Mouse (Mus musculus) brain, embryonic 14.5 days (tissue): ENCODE measurements at regions not wholly inside any gene's neighbourhood (a gene's known extent, or its start where the extent isn't known, plus 50 kb on each side); places are given as distances from the start of the nearest gene placed in this dataset.

Experiments used
- DNase-seq: peaks from one replicate; pipeline ENCODE4 v3.0.0-alpha.2; 2011; ENCODE audit warnings: low read depth
- CTCF ChIP-seq: fragments of 200-500 bp; IDR thresholded peaks from 2 replicates; pipeline ENCODE4 v1.5.1; 2012; ENCODE audit warnings: inconsistent platforms, mild to moderate bottlenecking, moderate library complexity, borderline replicate concordance; ENCODE audit not compliant: insufficient read depth, insufficient read length; ENCODE audit errors: extremely low read depth
- POLR2A ChIP-seq: fragments of 200-500 bp; IDR thresholded peaks from 2 replicates; pipeline ENCODE4 v1.6.1; 2012; ENCODE audit warnings: mild to moderate bottlenecking, inconsistent platforms, borderline replicate concordance; ENCODE audit not compliant: poor library complexity, insufficient read depth, insufficient read length, severe bottlenecking; ENCODE audit errors: extremely low read depth

DNA sequence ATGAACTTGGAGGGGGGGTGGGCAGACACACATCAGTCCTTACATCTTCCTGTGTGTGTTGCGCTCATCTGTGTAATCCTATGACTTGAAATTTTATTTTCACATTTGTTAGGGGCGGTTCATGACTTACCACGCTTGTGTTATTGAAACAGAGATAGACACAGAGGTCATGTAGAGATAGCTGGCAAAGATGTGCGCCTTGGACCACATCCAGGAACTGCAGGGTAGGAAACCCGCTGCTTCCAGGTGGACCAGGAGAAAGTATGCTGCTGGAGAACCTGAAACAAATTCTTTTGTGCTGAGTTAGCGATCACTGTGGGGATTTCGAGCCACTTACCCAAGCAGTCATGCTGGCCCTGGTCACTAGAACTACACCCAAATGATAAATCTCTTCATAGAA lies 89.1 kb downstream of the Kcnj2 start:
- no peak for DNase-seq
- TF ChIP-seq POLR2A (no peak), CTCF (no peak)

DNA sequence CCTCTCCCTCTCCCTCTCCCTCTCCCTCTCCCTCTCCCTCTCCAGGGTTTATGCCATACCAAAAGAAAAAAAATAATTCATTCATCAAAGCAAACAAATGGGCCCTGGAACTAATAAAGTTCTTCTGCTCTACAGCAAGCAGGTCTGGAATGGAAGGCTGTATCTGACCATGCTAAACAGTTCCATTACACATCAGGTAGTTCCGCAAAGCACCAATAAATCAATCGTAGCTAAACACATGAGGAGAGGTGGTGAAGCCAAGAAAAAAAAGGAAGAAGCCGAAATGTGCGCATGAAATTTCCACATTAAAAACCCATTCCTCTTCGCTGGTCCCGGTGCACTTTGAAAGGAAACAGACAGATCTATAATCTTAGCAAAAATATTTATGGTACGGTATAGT lies 89.8 kb downstream of the Kcnj2 start:
- no peak for TF ChIP-seq POLR2A
- TF ChIP-seq CTCF, result no peak
- DNase-seq, result no peak

DNA sequence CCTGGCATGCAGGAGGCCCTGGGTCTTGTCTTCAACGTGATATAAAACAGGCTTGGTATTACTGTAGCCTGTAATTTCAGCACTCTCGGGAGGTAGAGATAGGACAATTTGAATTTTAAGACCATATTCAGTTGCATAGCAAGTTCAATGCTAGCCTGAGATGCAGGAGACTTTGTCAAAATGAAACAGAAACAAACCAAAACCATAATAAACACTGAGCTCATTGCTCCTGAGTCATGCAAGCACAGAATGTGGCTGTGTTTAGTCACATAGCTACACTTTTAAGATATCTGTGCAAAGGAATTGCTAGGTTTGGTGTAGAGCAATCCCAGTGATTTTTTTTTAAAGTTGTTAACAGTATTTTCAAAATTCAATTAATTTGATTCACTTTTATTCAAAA lies 93.3 kb downstream of the Kcnj2 start:
- no peak for DNase-seq
- TF ChIP-seq POLR2A (no peak), CTCF (no peak)

DNA sequence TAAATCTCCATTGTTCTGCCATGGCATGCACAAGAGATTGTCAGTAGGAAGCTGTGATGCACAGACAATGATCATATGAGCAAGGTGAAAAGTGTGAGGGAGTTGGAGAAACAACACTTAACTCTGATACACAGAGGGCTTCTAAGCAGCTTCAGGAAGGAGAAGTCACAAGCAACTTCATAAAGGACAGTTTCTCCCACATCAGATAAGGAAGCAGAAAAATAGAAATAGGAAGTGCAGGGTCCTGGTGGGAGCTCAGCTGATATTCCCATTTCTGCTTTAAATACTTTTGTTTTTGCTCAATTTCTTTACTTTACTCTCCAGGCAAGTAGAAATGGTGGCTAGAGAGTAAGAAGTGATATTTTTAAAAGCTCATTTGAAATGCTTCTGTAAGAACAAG lies 98.9 kb downstream of the Kcnj2 start:
- no peak for TF ChIP-seq CTCF
- TF ChIP-seq POLR2A, result no peak
- DNase-seq, result no peak

DNA sequence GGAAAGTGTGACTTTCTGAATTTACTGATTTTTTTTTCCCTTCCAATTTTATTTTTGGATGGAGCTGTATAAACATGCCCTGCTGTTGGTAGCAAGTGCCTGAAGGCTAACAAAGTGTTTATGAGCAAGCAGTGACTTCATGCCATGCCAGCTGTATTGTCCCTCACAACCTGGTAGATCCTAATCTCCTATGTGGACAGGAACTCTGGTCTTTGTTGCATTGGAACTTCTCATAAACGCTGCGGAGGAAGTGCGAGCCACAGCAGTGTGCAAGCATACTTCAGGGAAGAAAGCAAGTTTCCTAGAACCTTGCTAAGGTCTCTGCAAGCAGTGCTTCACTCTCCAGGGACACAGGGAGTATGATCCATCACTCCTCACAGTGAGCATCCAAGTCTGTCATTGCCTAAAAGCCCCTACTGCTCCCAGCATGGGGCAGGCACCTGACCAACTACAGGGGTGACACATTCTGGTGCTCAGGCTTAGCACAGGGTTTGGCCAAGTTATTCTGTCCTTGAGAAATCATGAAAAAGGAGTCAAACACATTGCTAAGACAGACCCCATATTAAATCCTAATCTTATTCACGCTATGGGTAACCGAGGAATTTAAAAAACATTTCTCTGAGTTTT lies 104.3 kb downstream of the Kcnj2 start:
- no peak for DNase-seq
- TF ChIP-seq CTCF (no peak), POLR2A (no peak)

DNA sequence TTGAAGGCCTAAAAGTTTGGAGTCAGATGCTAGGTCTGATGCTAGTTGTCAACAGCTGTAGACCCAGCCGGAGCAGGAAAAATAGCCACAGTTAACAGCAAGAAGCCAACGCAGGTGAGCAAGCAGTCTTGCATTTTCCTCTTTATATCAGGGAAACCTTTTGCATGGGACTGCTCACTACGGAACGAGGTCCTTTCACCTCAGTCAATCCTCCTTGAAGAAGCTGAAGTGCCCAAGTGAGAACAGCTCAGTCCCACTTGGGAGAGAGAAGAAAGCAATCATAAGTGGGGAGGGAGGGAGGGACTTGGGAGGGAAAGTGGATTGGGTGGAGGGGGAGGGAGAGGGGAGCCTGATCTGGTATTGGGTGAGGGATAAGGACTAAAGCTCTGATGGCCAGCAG lies 107.6 kb downstream of the Kcnj2 start:
- no peak for DNase-seq
- no peak for TF ChIP-seq POLR2A
- no peak for TF ChIP-seq CTCF

DNA sequence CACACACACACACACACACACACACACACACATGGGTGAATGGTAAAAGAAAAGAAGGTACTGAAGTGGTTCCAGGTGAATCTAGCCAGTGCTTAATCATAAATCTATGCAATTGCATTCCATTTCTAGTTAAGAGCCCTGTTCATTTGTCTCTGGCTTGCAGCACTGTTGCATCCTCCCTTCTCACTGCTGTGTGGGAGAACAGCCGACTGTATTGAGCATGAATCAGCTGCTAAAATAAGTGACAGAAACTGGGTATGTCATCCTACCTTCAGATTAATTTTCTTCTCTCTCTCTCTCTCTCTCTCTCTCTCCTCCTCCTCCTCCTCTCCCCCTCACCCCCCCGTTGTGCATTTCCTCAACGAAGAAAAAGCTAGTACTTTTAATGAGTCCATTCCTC lies 109.6 kb downstream of the Kcnj2 start:
- DNase-seq, result no peak
- TF ChIP-seq POLR2A (no peak), CTCF (no peak)

DNA sequence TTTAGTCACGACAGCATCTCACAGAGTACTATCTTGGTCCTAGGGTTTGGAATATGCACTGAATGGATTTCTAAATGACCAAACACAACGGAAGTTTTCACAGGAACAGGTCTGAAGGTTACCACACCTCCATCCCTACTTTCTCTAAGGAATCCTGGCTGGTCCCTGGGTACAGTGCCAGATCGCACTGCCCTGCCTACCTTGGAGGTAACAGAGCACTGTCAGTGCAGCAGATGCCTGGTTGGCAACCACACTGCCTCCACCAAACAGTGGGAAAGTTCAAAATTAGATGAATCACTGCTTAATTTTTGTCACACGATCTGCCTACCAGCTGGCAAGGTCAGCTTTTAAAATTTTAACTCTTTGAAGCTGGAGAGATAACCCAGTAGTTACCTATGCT lies 111.6 kb downstream of the Kcnj2 start:
- TF ChIP-seq CTCF (no peak), POLR2A (no peak)
- DNase-seq, result no peak

DNA sequence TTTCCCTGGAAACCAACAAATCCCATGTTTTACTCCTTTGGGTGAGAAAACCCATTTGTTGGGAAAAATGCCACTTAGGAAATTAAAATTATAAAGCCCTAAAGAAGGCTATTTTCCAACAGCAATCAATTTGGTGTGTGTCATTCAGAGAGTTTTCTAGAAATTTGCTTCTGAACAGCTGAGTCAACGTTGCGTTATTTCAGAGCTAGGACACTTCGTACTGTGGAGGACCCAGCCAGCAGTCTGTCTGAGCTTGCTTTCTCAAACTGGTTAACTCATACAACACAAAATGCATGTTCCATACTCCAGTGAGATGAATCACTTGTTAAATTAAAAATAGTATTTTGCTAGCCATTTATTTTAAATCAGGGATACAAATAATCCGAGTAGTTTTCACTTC lies 131.5 kb downstream of the Kcnj2 start:
- DNase-seq, result no peak
- TF ChIP-seq POLR2A (no peak), CTCF (no peak)

DNA sequence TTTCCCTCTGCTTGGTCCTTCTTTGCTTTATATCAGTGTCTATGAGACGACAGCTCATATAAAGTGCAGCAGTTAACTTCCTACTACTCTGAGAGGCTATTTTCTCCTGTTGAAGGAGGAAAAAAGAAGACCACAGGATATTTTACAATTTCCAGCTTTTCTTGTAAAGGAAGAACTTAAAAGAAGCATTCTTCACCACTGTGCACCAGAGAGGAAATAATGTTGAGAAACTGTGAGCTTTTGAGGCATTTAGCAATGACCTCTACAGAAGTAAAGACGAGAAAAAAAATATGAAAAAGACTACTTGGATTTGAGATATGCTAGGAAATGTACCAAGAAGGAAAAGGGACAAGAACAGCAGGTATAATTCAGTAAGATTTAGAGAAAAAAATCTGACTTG lies 134.5 kb downstream of the Kcnj2 start:
- TF ChIP-seq CTCF (no peak), POLR2A (no peak)
- DNase-seq, result no peak

DNA sequence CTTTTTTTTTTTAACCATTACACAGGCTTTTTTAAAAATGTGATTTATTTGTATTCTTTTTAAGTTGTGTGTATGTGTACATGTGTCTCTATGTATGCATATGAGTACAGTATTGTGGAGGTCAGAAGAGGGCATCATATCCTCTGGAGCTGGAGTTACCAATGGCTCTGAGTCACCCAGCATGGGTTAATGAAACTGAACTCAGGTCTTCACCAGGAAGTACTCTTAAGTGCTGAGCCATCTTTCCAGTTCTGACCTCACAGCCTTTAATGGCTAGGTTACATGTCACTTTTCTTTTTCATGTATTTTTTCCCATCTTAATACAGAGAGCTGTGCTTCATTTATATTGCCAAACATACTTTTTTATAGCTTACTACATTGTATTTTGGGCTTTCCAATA lies 136.8 kb downstream of the Kcnj2 start:
- TF ChIP-seq CTCF (no peak), POLR2A (no peak)
- DNase-seq, result no peak

DNA sequence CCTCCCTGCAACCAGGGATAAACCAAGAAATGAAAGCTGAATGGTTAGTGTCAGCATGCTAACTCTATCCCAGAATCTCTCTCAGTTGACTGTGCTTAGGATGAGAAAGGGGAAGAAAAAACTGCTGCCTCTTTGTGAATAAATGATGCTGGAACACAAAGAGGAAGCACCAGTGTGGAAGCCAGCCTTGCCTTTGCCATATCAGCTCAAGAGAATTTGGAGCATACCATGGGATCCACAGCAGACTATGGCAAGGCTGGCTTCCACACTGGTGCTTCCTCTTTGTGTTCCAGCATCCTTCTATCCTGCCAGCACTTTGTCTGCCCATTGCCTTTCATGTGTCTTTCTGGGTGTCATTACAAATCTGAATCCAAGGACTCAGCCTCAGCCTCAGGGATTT lies 144.6 kb downstream of the Kcnj2 start:
- TF ChIP-seq CTCF (no peak), POLR2A (no peak)
- DNase-seq, result no peak

DNA sequence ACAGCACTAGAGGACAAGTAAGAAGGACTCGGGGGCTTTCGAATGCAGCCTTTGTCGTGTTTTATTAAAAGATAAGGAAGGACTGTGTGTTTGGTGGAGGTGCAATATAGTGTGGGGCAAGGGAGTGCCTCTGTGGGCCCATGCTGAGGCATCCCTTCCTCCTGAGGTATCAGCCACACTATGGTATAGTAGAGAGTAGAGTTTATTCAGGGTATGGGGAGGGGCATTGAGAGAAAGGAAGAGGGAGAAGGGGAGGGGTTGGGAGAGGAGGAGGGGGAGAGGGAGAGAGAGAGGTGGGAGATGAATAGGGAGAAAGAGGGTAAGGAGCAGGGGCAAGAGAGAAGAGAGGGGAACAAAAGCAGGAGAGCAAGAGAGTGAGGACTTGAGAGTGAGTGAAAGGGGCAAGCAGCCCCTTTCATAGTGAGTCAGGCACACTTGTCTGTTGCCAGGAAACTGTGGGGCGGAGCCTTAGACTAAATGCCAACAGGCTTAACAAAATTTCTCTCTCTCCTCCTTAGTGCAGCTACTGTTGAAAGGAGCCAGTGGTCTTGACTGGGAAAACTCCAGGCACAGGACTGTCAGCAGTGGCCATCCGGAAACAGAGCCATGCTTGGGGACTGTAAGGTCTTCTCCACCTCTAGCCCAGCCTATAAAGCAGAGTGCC lies 146.2 kb downstream of the Kcnj2 start:
- TF ChIP-seq POLR2A (no peak), CTCF (no peak)
- DNase-seq, result peak; percentile 92

DNA sequence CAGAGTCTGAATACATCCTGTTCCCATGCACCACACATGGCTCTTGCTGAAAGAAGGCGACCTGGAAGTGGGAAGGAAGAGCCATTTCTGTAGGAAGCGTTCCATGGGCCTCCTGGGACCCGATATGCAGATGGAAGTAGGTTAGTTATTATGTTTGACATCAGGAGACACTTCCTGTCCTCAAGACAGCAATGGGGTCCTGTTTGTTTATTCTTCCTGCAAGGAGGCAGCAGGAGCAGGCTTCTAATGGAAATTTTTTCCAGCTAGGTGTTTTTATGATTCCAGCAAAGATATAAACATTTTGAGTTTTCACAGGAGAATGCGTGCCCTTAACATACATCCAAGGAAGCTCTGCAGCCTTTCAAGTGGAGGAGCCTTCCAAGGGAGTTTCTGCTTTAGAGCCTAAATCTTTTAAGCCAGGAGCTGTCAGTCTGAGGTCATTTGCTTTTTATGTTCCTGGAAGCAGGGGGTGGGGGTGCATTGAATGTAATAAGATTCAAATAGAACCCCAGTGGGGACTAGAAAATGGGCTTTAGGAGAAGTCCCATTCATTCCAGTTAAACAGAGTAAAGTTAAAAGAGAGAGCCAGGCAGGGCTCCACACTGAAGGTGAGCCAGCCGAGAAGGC lies 146.9 kb downstream of the Kcnj2 start:
- TF ChIP-seq CTCF (no peak), POLR2A (no peak)
- DNase-seq, result peak; percentile 76

DNA sequence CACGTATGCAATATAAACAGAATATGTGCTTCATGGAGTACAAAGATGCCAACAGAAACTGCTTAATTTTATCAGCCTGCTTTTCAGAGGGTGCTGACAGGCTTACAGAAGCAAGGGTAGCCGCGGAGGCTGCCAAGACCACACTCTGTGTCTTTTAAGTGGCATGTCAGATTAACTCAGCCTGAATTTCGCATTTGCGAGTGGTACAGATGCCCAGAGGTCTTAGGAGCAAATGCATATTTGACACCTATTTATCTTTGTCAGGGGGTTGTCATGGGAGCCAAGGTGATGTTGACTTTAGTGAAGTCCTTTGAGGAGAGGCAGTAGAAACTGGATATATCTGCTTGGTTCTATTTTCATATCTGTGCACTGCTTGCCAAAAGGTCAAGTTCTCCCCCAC lies 149.0 kb downstream of the Kcnj2 start:
- no peak for TF ChIP-seq POLR2A
- TF ChIP-seq CTCF, result no peak
- peak; percentile 62 for DNase-seq

DNA sequence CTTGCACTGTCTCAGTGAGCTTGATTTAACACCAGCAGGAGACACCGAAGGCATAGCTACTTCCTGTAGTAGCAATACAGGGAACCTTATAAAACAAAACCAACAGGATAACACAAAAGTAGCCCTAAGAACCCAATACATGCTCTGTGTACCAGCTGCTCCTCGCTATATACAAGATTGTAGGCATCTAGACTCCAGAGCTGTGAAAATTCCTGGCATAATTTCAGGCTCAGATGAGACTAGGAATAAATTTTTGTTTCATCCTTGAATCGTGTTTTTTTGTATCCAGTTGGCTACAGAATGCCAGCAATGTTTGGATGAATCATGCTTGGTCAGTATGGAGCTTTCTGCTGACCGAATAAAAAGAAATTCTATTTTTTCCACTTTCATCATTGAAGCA lies 157.9 kb downstream of the Kcnj2 start:
- DNase-seq, result no peak
- TF ChIP-seq POLR2A (no peak), CTCF (no peak)
